Mouse (Mus musculus): ENCODE data around the gene Col16a1. TPM values are rescaled to one million over a fixed set of nuclear protein-coding genes. Genes with fewer than 3 reads are reported as not detected.
A peak's percentile ranks its signal among the peaks of the same experiment; 100 is the strongest.

Gene Col16a1
- total and polyA plus RNA-seq, 2 experiments from 2014 or later: 13.8 to 43.9 TPM

DNA sequence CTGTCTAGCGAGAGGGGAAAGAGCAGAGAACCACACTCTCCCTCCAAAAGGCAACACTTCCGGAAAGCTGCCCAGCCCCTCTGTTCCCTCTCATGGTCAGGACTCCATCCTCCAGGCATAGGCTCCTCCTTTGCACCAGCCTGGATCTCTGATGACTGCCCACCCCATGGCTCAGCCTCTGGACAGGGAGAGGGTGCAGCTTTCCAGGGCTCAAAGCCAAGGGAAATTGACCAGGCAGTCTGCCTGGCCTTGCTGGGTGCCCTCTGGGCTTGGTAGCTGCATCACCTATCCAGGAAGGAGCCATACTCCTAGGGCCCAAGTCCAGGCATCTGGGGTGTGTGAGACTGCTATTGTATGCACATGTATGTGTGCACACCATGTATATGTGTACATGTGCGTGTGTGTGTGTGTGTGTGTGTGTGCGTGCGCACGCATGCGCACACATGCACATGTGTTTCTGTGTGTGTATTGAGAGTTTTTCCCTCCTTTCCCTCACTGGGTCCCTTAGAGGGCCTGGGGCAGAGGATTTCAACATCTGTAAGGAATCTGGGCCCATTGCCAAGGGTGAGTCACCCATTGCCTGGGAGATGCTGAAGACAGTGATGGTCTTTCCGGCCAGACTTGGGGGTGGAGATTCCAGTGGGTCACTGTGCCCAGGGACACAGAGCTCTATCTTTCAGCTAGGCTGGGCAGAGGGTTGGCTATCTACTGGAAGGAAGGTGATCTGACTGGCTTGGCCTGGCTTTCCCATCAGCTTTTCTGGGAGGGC, 2.6 kb downstream of the Col16a1 start:
- ATAC-seq (ENCODE audit: low FRiP score): no peak
- Histone ChIP-seq H3K36me3 (ENCODE audit: insufficient read depth, low read length) (no peaks in the 10 kb centered on the region), H3K9me3 (ENCODE audit: low read length) (no peaks in the 10 kb centered on the region), H3K4me3 (ENCODE audit: low read depth, low read length) (no peak overlapping the region), H3K9ac (replicated peaks; ENCODE audit: low read length, poor library complexity, severe bottlenecking) (no peak overlapping the region), H3K27me3 (ENCODE audit: insufficient read depth, low read length) (no peaks in the 10 kb centered on the region), H3K27ac (ENCODE audit: low read depth, low read length) (no peak overlapping the region), H3K4me2 (ENCODE audit: low read depth, low read length, poor library complexity, severe bottlenecking) (no peak overlapping the region), H3K4me1 (ENCODE audit: insufficient read depth, low read length) (peaks cover 9% of the 10 kb centered on the region; the same call in 1 of the 2 replicates)
- 83% methylated on average over 8 of the region's 8 CpGs for WGBS
- DNase-seq (ENCODE audit: low spot score): peak; percentile 61
- no peak for TF ChIP-seq CTCF (IDR thresholded peaks at IDR 0.05)

DNA sequence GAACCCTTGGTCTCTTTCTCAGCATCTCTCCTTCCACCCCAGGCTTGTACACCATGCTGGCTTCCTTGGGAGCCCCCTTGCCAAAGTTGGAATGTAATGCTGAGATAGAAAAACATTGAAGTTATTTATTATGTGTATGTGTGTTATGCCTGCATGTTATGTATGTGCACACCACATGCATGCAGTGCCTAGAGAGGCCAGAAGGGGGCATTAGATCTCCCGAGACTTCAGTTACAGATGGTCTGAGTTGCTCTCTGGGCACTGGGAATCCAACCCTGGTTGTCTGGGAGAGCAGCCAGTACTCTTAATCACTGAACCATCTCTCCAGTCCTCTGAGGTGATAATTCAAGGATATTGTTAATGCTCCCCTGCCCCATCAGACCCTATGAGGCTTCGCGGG, 4.6 kb downstream of the Col16a1 start:
- ATAC-seq (ENCODE audit: low FRiP score): no peak
- Histone ChIP-seq H3K9ac (replicated peaks; ENCODE audit: low read length, poor library complexity, severe bottlenecking) (no peak overlapping the region), H3K4me3 (ENCODE audit: low read depth, low read length) (no peak overlapping the region), H3K4me1 (ENCODE audit: insufficient read depth, low read length) (peaks cover 18% of the 10 kb centered on the region; the same call in 1 of the 2 replicates), H3K36me3 (ENCODE audit: insufficient read depth, low read length) (no peaks in the 10 kb centered on the region), H3K27me3 (ENCODE audit: insufficient read depth, low read length) (no peaks in the 10 kb centered on the region), H3K27ac (ENCODE audit: low read depth, low read length) (no peak overlapping the region), H3K4me2 (ENCODE audit: low read depth, low read length, poor library complexity, severe bottlenecking) (no peak overlapping the region), H3K9me3 (ENCODE audit: low read length) (no peaks in the 10 kb centered on the region)
- DNase-seq (ENCODE audit: low spot score): no peak
- WGBS: 88% methylated on average over 3 of the region's 3 CpGs
- TF ChIP-seq CTCF (IDR thresholded peaks at IDR 0.05): peak; percentile 40

DNA sequence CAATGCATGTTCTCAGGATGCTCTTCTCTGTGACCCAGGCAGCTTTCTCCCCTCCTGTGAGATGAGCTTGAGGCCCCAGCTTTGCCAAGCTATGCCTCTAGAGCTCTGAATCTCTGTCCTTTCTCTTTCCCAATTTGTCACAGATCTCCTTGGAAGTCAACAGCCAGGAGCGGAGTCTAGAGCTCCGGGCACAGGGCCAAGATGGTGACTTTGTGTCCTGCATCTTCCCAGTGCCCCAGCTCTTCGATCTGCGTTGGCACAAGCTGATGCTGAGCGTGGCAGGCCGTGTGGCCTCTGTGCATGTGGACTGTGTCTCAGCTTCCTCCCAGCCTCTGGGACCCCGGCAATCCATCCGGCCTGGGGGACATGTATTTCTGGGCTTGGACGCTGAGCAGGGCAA, 5.5 kb downstream of the Col16a1 start:
- ATAC-seq (ENCODE audit: low FRiP score) (no peak), DNase-seq (ENCODE audit: low spot score) (peak; percentile 75)
- no peak for TF ChIP-seq CTCF (IDR thresholded peaks at IDR 0.05)
- Histone ChIP-seq H3K9ac (replicated peaks; ENCODE audit: low read length, poor library complexity, severe bottlenecking) (no peak overlapping the region), H3K27ac (ENCODE audit: low read depth, low read length) (no peak overlapping the region), H3K9me3 (ENCODE audit: low read length) (no peaks in the 10 kb centered on the region), H3K27me3 (ENCODE audit: insufficient read depth, low read length) (no peaks in the 10 kb centered on the region), H3K4me3 (ENCODE audit: low read depth, low read length) (no peak overlapping the region), H3K4me1 (ENCODE audit: insufficient read depth, low read length) (peaks cover 10% of the 10 kb centered on the region; the same call in 1 of the 2 replicates), H3K4me2 (ENCODE audit: low read depth, low read length, poor library complexity, severe bottlenecking) (no peak overlapping the region), H3K36me3 (ENCODE audit: insufficient read depth, low read length) (no peaks in the 10 kb centered on the region)
- WGBS: 76% methylated on average over 9 of the region's 9 CpGs

DNA sequence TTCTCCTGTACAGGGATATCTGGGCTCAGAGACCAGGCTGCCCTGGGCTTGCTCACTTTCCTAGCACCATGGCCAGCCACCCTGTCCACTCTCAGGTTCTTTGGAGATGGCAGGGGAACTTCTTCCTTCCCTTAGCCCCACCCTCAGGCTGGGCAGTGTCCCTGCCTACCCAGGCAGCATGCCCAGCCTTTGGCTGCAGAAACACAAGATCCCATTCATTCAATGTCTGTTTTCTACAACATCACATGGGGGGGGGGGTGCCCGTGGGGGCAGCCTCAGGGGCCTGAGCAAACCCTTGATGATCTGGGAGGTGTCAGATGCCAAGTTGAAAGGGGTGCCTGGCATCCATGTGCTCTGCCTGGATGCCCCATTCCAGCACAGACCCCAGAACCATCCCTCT, 7.1 kb downstream of the Col16a1 start:
- Histone ChIP-seq H3K9ac (replicated peaks; ENCODE audit: low read length, poor library complexity, severe bottlenecking) (no peak overlapping the region), H3K36me3 (ENCODE audit: insufficient read depth, low read length) (no peaks in the 10 kb centered on the region), H3K27me3 (ENCODE audit: insufficient read depth, low read length) (no peaks in the 10 kb centered on the region), H3K9me3 (ENCODE audit: low read length) (no peaks in the 10 kb centered on the region), H3K4me3 (ENCODE audit: low read depth, low read length) (no peak overlapping the region), H3K4me2 (ENCODE audit: low read depth, low read length, poor library complexity, severe bottlenecking) (no peak overlapping the region), H3K27ac (ENCODE audit: low read depth, low read length) (peak overlapping the region; percentile 71), H3K4me1 (ENCODE audit: insufficient read depth, low read length) (peaks cover 10% of the 10 kb centered on the region; the same call in 1 of the 2 replicates)
- 29% methylated on average over 1 of the region's 1 CpGs for WGBS
- peak; percentile 74 for DNase-seq (ENCODE audit: low spot score)
- ATAC-seq (ENCODE audit: low FRiP score): peak; percentile 55; the same call in 1 of the 2 replicates
- no peak for TF ChIP-seq CTCF (IDR thresholded peaks at IDR 0.05)

DNA sequence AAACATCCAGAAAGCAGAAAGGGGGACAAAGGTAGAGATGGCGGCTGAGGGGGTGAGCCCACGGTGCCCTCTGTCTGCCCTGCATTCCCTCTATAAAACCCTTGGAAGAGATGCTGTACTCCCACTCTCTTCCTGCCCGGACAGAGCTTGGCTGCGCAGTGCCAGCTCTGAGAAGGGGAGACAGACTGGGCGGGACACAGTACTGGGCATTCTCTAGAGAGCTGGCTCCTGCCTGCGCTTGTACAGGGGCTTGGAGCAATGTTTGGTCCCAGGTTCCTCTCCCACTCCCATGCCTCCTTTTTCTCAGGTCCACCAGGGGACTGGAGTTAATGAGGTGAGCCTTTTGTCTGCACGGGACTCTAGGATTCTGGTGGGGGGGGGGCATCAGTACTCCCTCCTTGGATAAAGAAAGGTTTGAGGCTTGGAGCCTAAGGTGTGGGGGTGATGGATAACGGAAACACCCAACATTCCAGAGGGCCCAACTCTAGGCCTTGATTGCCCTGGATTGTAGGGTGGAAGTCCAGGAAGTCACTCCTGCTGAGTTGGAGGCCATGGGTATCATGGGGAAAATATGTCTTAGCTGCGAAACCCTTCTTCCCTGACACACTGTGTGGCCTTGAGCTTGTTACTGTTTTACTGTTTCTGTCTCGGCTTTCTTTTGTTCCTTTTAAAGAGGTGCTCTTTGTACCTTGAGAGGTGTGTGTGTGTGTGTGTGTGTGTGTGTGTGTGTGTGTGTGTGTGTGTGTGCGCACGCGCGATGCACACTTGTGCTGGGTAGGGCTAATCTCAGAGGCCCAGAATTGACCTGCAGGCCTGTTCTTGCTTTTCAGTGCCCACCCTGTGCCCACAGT, 7.7 kb downstream of the Col16a1 start:
- H3K4me1 ChIP-seq (ENCODE audit: insufficient read depth, low read length): peaks cover 10% of the 10 kb centered on the region; the same call in 1 of the 2 replicates
- no peaks in the 10 kb centered on the region for H3K9me3 ChIP-seq (ENCODE audit: low read length)
- H3K36me3 ChIP-seq (ENCODE audit: insufficient read depth, low read length): no peaks in the 10 kb centered on the region
- H3K9ac ChIP-seq (replicated peaks; ENCODE audit: low read length, poor library complexity, severe bottlenecking): no peak overlapping the region
- DNase-seq (ENCODE audit: low spot score) (peak; percentile 53), ATAC-seq (ENCODE audit: low FRiP score) (peak; percentile 51)
- H3K27me3 ChIP-seq (ENCODE audit: insufficient read depth, low read length): no peaks in the 10 kb centered on the region
- 77% methylated on average over 14 of the region's 14 CpGs for WGBS
- no peak for TF ChIP-seq CTCF (IDR thresholded peaks at IDR 0.05)
- peak overlapping the region; percentile 71 for H3K27ac ChIP-seq (ENCODE audit: low read depth, low read length)
- H3K4me3 ChIP-seq (ENCODE audit: low read depth, low read length): no peak overlapping the region
- H3K4me2 ChIP-seq (ENCODE audit: low read depth, low read length, poor library complexity, severe bottlenecking): no peak overlapping the region

DNA sequence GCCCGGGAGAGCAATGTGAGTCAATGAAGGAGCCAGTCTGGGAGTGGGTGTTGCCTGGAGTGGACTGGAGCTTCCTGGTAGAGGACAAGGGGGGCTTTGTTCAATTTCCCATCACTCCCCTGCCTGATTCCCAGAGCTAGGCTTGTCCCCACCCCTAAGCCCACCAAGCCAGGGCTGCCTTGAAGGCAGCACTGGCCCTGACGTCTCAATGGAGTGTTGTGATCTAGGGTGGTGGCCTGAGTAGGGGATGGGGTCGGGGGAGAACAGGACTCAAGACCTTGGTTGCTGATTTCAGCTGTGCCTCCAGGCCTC, 8.3 kb downstream of the Col16a1 start:
- DNase-seq (ENCODE audit: low spot score) (peak; percentile 49), ATAC-seq (ENCODE audit: low FRiP score) (peak; percentile 44; the same call in 1 of the 2 replicates)
- Histone ChIP-seq H3K9ac (replicated peaks; ENCODE audit: low read length, poor library complexity, severe bottlenecking) (no peak overlapping the region), H3K4me2 (ENCODE audit: low read depth, low read length, poor library complexity, severe bottlenecking) (no peak overlapping the region), H3K9me3 (ENCODE audit: low read length) (no peaks in the 10 kb centered on the region), H3K27ac (ENCODE audit: low read depth, low read length) (peak overlapping the region; percentile 64), H3K27me3 (ENCODE audit: insufficient read depth, low read length) (no peaks in the 10 kb centered on the region), H3K36me3 (ENCODE audit: insufficient read depth, low read length) (no peaks in the 10 kb centered on the region), H3K4me1 (ENCODE audit: insufficient read depth, low read length) (peaks cover 14% of the 10 kb centered on the region; the same call in 1 of the 2 replicates), H3K4me3 (ENCODE audit: low read depth, low read length) (no peak overlapping the region)
- TF ChIP-seq CTCF (IDR thresholded peaks at IDR 0.05): no peak
- 51% methylated on average over 3 of the region's 3 CpGs for WGBS
